Mouse (Mus musculus) intestine, postnatal 0 days (tissue): ENCODE measurements around the gene Akap8. TPM values are rescaled to one million over a fixed set of nuclear protein-coding genes. Genes with fewer than 3 reads are reported as not detected.

Experiments used
- ATAC-seq: fragments of 200-750 bp; cut with Nextera tagmentation; 2 replicates; pipeline ENCODE4 v1.8.0; 2017; ENCODE audit warnings: mild to moderate bottlenecking, moderate TSS enrichment, moderate library complexity
- H3K27ac ChIP-seq: fragments of 300-500 bp; sonication (generic); 2 replicates; pipeline ENCODE4 v1.5.1; 2014; ENCODE audit warnings: mild to moderate bottlenecking, low read depth, low read length, moderate library complexity
- H3K27me3 ChIP-seq: fragments of 300-500 bp; sonication (generic); replicated peaks from 2 replicates; pipeline ENCODE4 v1.6.1; 2014; ENCODE audit warnings: low read length, mixed read lengths; ENCODE audit not compliant: control insufficient read depth, insufficient read depth
- H3K36me3 ChIP-seq: fragments of 300-500 bp; sonication (generic); 2 replicates; pipeline ENCODE4 v1.6.1; 2014; ENCODE audit warnings: mild to moderate bottlenecking, moderate library complexity; ENCODE audit not compliant: control insufficient read depth, insufficient read depth
- H3K4me1 ChIP-seq: fragments of 300-500 bp; sonication (generic); replicated peaks from 2 replicates; pipeline ENCODE4 v1.6.1; 2014; ENCODE audit warnings: antibody characterized with exemption, low read length, mixed read lengths; ENCODE audit not compliant: control insufficient read depth, insufficient read depth
- H3K4me2 ChIP-seq: fragments of 300-500 bp; sonication (generic); replicated peaks from 2 replicates; pipeline ENCODE4 v1.6.1; 2014; ENCODE audit warnings: low read depth, mild to moderate bottlenecking, moderate library complexity
- H3K4me3 ChIP-seq: fragments of 300-500 bp; sonication (generic); 2 replicates; pipeline ENCODE4 v1.5.1; 2014; ENCODE audit warnings: low read depth, low read length
- H3K9ac ChIP-seq: fragments of 300-500 bp; sonication (generic); 2 replicates; pipeline ENCODE4 v1.6.1; 2014; ENCODE audit warnings: mild to moderate bottlenecking, low read depth, low read length
- H3K9me3 ChIP-seq: fragments of 300-500 bp; sonication (generic); 2 replicates; pipeline ENCODE4 v1.6.1; 2016; ENCODE audit warnings: mixed run types; ENCODE audit not compliant: control insufficient read depth
- CTCF ChIP-seq: sonication (generic); IDR thresholded peaks from 2 replicates; pipeline ENCODE4 v1.5.1; 2016; ENCODE audit warnings: low read depth, mild to moderate bottlenecking, control low read depth, antibody characterized with exemption, moderate library complexity
- WGBS: fragments of 180-500 bp; shearing (Covaris S2); extraction: QIAGEN DNeasy Blood & Tissue Kit; methylation state at CpG from one replicate; pipeline ENCODE4 v1.1.7; 2014; 5-methylcytosine and 5-hydroxymethylcytosine counted together
- polyA plus RNA-seq: library from polyadenylated mRNA; unstranded; fragments of >200 nt; fragmentation: Nextera tagmentation; extraction: Ambion mirVana; gene quantifications from 2 replicates; pipeline ENCODE4 v1.2.1, GENCODE M21; 2015

Akap8 gene
- polyA plus RNA-seq, 1 experiment from 2014 or later = 18.3 TPM

- ATAC-seq = no peak
- Histone ChIP-seq H3K27ac (no peak overlapping the region), H3K9ac (no peak overlapping the region), H3K4me2 (no peak overlapping the region), H3K9me3 (no peaks in the 10 kb centered on the region), H3K27me3 (no peaks in the 10 kb centered on the region), H3K4me1 (no peaks in the 10 kb centered on the region), H3K4me3 (no peak overlapping the region), H3K36me3 (no peaks in the 10 kb centered on the region)
- no peak for TF ChIP-seq CTCF
- WGBS = 77% methylated on average over 2 of the region's 2 CpGs
Measured at GRCm38 (mm10) chr17:32295901-32296300, 25.1 kb downstream of the Akap8 start.

GRCm38 (mm10) chr17:32295160-32295559 is 25.9 kb downstream of the Akap8 start:
- H3K4me3 ChIP-seq = no peak overlapping the region
- H3K9ac ChIP-seq = no peak overlapping the region
- no peak for ATAC-seq
- H3K36me3 ChIP-seq = no peaks in the 10 kb centered on the region
- no peak overlapping the region for H3K4me2 ChIP-seq
- no peak for TF ChIP-seq CTCF
- no peaks in the 10 kb centered on the region for H3K27me3 ChIP-seq
- no peaks in the 10 kb centered on the region for H3K4me1 ChIP-seq
- H3K27ac ChIP-seq = no peak overlapping the region
- no peaks in the 10 kb centered on the region for H3K9me3 ChIP-seq
- WGBS = 78% methylated on average over 4 of the region's 4 CpGs

GRCm38 (mm10) chr17:32285138-32285670 is 35.8 kb downstream of the Akap8 start:
- no peak for TF ChIP-seq CTCF
- H3K9me3 ChIP-seq = no peaks in the 10 kb centered on the region
- peak overlapping the region; percentile 100 for H3K27ac ChIP-seq
- WGBS = 33% methylated on average over 6 of the region's 6 CpGs
- H3K4me1 ChIP-seq = peaks cover 3% of the 10 kb centered on the region; the same call in 1 of the 2 replicates
- peak overlapping the region; percentile 97; the same call in 1 of the 2 replicates for H3K9ac ChIP-seq
- H3K27me3 ChIP-seq = no peaks in the 10 kb centered on the region
- no peak for ATAC-seq
- H3K4me3 ChIP-seq = peak overlapping the region; percentile 88
- H3K36me3 ChIP-seq = no peaks in the 10 kb centered on the region
- H3K4me2 ChIP-seq = peak overlapping the region; percentile 66

GRCm38 (mm10) chr17:32284262-32285137 is 36.5 kb downstream of the Akap8 start, which contains the start of gene Brd4:
Gene Brd4, minus strand, starts transcription at chr17:32284722.
- peak; percentile 24; the same call in 1 of the 2 replicates for TF ChIP-seq CTCF
- H3K4me3 ChIP-seq = peak within 1 kb of the TSS; percentile 88
- peak; percentile 93 for ATAC-seq
- H3K27ac ChIP-seq = peak within 1 kb of the TSS; percentile 100
- H3K9ac ChIP-seq = peak within 1 kb of the TSS; percentile 97
- no peaks in the 10 kb centered on the region for H3K27me3 ChIP-seq
- H3K4me1 ChIP-seq = peaks cover 3% of the 10 kb centered on the region; the same call in 1 of the 2 replicates
- no peaks in the 10 kb centered on the region for H3K9me3 ChIP-seq
- H3K4me2 ChIP-seq = peak within 1 kb of the TSS; percentile 66
- WGBS = under 1% methylated on average over 80 of the region's 100 CpGs
- no peaks in the 10 kb centered on the region for H3K36me3 ChIP-seq

- Histone ChIP-seq H3K27me3 (no peaks in the 10 kb centered on the region), H3K4me1 (peaks cover 3% of the 10 kb centered on the region; the same call in 1 of the 2 replicates)
- WGBS = 0% methylated on average over 32 of the region's 41 CpGs
Measured at GRCm38 (mm10) chr17:32283771-32284221, 37.2 kb downstream of the Akap8 start.

GRCm38 (mm10) chr17:32283341-32283740 is 37.7 kb downstream of the Akap8 start:
- H3K9me3 ChIP-seq = no peaks in the 10 kb centered on the region
- H3K4me1 ChIP-seq = peaks cover 3% of the 10 kb centered on the region; the same call in 1 of the 2 replicates
- H3K27me3 ChIP-seq = no peaks in the 10 kb centered on the region
- WGBS = 7% methylated on average over 7 of the region's 7 CpGs
- no peak; the same call in 1 of the 2 replicates for ATAC-seq
- no peaks in the 10 kb centered on the region for H3K36me3 ChIP-seq
- peak overlapping the region; percentile 88 for H3K4me3 ChIP-seq
- H3K27ac ChIP-seq = peak overlapping the region; percentile 100
- no peak for TF ChIP-seq CTCF
- H3K9ac ChIP-seq = peak overlapping the region; percentile 97
- H3K4me2 ChIP-seq = peak overlapping the region; percentile 66

More at GRCm38 (mm10) chr17:32283771-32284221, 37.2 kb downstream of the Akap8 start:
- Histone ChIP-seq H3K9ac (peak overlapping the region; percentile 97), H3K4me3 (peak overlapping the region; percentile 88), H3K9me3 (no peaks in the 10 kb centered on the region), H3K4me2 (peak overlapping the region; percentile 66), H3K27ac (peak overlapping the region; percentile 100), H3K36me3 (no peaks in the 10 kb centered on the region)
- TF ChIP-seq CTCF = no peak
- ATAC-seq = peak; percentile 62
